Mouse (Mus musculus): ENCODE measurements at regions not wholly inside any gene's neighbourhood (a gene's known extent, or its start where the extent isn't known, plus 50 kb on each side); places are given as distances from the start of the nearest gene placed in this dataset.

- no peaks in the 10 kb centered on the region for H3K9me3 ChIP-seq (ENCODE audit: control insufficient read depth, low read length)
- no peak overlapping the region for H3K4me3 ChIP-seq (ENCODE audit: insufficient read depth in 1 of 2, low read depth in 2 of 2, low read length in 2 of 2)
- no peak overlapping the region for H3K9ac ChIP-seq (replicated peaks)
- H3K27me3 ChIP-seq (ENCODE audit: control insufficient read depth, insufficient read depth, low read length): no peaks in the 10 kb centered on the region
- no peak overlapping the region for H3K27ac ChIP-seq
- no peaks in the 10 kb centered on the region for H3K36me3 ChIP-seq (replicated peaks; ENCODE audit: control insufficient read depth, insufficient read depth, low read depth)
- ATAC-seq (ENCODE audit: insufficient read depth) (no peak), DNase-seq (ENCODE audit: low read depth in 3 of 3, low spot score in 3 of 3) (no peak)
- H3K4me1 ChIP-seq (replicated peaks; ENCODE audit: control insufficient read depth in 2 of 2, insufficient read depth in 2 of 2, low read length in 1 of 2): peaks cover 0 to 9% of the 10 kb centered on the region in 2 experiments; a peak in 2 of 4 replicates
- TF ChIP-seq EP300 (IDR thresholded peaks at IDR 0.05; ENCODE audit: low read depth): no peak
- TF ChIP-seq CTCF (IDR thresholded peaks at IDR 0.05; ENCODE audit: low read depth): no peak
- H3K4me2 ChIP-seq (ENCODE audit: low read depth): no peak overlapping the region
- WGBS (ENCODE audit: insufficient replicate concordance): 84% methylated on average over 3 of the region's 3 CpGs
These were observed 197.6 kb downstream of the Pten start for GRCm38 (mm10) chr19:32954942-32955341.

DNA sequence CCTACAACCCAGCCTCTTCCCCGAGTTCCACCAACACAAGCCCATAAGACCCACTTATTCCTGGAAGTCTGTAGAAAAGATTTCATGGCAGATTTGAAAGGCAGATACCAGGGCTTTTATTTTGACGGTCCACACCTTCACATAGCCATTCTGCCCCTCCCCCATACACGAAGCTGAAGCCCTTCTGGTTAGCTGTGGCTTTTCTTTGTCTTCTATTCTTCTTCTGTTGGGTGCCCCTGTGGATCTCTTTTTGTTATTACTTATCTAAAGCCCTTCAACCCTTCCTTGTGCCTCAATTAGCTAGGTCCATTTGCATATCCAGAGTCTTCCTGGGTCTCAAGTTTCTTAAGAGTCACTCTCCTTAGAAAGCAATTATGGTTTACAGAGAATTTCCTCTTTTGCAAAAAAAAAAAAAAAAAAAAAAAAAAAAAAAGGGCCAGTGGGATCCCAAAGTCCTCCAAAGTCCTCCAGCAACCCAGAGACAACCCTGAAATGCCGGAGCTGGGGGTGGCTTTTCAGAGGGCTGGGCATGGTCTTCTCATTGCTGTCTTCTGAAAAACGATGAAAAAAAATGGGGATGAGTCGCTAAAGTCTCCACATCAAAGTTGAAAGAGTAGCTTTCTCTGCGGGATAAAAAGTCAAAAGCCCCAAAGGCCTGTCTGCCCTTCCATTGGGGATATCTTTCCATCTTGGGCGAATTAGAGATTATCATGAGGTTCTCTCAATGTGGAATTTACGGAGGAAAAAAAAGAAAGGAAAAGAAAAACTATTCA lies 199.0 kb downstream of the Pten start:
- under 1% methylated on average over 9 of the region's 9 CpGs for WGBS (ENCODE audit: insufficient replicate concordance)
- H3K9ac ChIP-seq (replicated peaks): no peak overlapping the region
- peak overlapping the region; percentile 27 to 38 for H3K4me3 ChIP-seq (ENCODE audit: insufficient read depth in 1 of 2, low read depth in 2 of 2, low read length in 2 of 2)
- no peak for TF ChIP-seq CTCF (IDR thresholded peaks at IDR 0.05; ENCODE audit: low read depth)
- no peak for TF ChIP-seq EP300 (IDR thresholded peaks at IDR 0.05; ENCODE audit: low read depth)
- ATAC-seq (ENCODE audit: insufficient read depth) (no peak), DNase-seq (ENCODE audit: low read depth in 3 of 3, low spot score in 3 of 3) (no peak)
- H3K9me3 ChIP-seq (ENCODE audit: control insufficient read depth, low read length): no peaks in the 10 kb centered on the region
- peak overlapping the region; percentile 56 for H3K4me2 ChIP-seq (ENCODE audit: low read depth)
- H3K36me3 ChIP-seq (replicated peaks; ENCODE audit: control insufficient read depth, insufficient read depth, low read depth): no peaks in the 10 kb centered on the region
- no peaks in the 10 kb centered on the region for H3K27me3 ChIP-seq (ENCODE audit: control insufficient read depth, insufficient read depth, low read length)
- peaks cover 0 to 17% of the 10 kb centered on the region in 2 experiments; a peak in 2 of 4 replicates for H3K4me1 ChIP-seq (replicated peaks; ENCODE audit: control insufficient read depth in 2 of 2, insufficient read depth in 2 of 2, low read length in 1 of 2)
- no peak overlapping the region for H3K27ac ChIP-seq

DNA sequence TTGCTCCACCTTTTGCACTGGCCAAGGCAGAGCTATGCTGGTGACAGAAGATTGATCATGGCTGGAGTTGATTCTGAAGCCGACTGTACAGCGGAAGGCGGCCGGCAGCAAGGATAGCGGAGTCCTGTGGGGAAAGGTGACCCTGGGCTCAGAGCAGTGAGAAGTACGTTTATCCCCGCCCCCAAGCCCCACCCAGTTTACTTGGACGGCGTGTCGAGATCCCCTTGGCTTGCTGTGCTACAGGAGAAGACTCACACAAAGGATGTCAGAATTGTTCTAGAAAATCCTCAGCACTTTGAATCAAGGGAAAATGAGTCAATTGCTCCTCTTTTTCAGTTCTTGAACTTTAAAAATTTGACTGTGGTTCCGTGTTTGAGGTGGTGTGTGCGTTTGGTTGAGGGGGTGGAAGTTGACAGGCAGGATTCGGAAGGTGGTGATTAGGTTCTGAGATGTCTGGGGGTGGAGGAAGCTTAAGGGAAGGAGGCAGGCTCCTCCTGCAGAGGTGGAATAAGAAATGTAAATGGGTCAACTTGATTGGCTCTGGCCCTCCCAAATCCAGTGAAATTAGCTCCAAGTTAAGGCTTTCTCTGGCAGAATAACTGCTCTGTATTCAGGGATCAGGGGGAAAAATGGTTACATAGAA lies 199.7 kb downstream of the Pten start:
- H3K4me1 ChIP-seq (replicated peaks; ENCODE audit: control insufficient read depth in 2 of 2, insufficient read depth in 2 of 2, low read length in 1 of 2): peaks cover 0 to 21% of the 10 kb centered on the region in 2 experiments; a peak in 2 of 4 replicates
- no peak for TF ChIP-seq EP300 (IDR thresholded peaks at IDR 0.05; ENCODE audit: low read depth)
- no peak for TF ChIP-seq CTCF (IDR thresholded peaks at IDR 0.05; ENCODE audit: low read depth)
- WGBS (ENCODE audit: insufficient replicate concordance): under 1% methylated on average over 13 of the region's 13 CpGs
- no peaks in the 10 kb centered on the region for H3K9me3 ChIP-seq (ENCODE audit: control insufficient read depth, low read length)
- H3K27me3 ChIP-seq (ENCODE audit: control insufficient read depth, insufficient read depth, low read length): no peaks in the 10 kb centered on the region
- H3K9ac ChIP-seq (replicated peaks): no peak overlapping the region; the same call in 1 of the 2 replicates
- H3K36me3 ChIP-seq (replicated peaks; ENCODE audit: control insufficient read depth, insufficient read depth, low read depth): no peaks in the 10 kb centered on the region
- no peak overlapping the region for H3K27ac ChIP-seq
- H3K4me2 ChIP-seq (ENCODE audit: low read depth): peak overlapping the region; percentile 56
- no peak for DNase-seq (ENCODE audit: low read depth in 3 of 3, low spot score in 3 of 3)
- ATAC-seq (ENCODE audit: insufficient read depth): no peak
- peak overlapping the region; percentile 27 to 38 for H3K4me3 ChIP-seq (ENCODE audit: insufficient read depth in 1 of 2, low read depth in 2 of 2, low read length in 2 of 2)

DNA sequence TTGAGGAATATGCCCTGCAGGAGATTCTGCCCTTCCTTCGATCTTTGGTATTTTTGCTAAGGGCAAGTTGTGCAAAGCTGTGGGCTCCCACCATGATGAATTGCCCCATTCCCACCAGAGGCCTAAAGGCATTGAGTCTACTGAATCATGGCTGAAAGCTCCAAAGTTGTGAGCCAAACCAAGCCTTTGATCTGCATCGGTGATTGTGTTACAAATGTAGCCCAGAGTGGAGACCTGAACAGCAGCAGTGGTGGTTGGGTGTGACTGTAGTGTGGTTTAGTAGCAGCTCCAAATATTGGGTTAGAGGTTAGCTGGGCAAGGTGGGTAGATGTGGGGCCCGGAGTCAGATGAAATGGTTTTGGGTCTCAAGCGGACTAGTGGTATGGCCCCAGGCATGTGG lies 201.0 kb downstream of the Pten start:
- no peaks in the 10 kb centered on the region for H3K27me3 ChIP-seq (ENCODE audit: control insufficient read depth, insufficient read depth, low read length)
- H3K9me3 ChIP-seq (ENCODE audit: control insufficient read depth, low read length): no peaks in the 10 kb centered on the region
- WGBS (ENCODE audit: insufficient replicate concordance): 73% methylated on average over 4 of the region's 4 CpGs
- no peak overlapping the region for H3K9ac ChIP-seq (replicated peaks)
- TF ChIP-seq CTCF (IDR thresholded peaks at IDR 0.05; ENCODE audit: low read depth) (no peak), EP300 (IDR thresholded peaks at IDR 0.05; ENCODE audit: low read depth) (no peak)
- no peak for ATAC-seq (ENCODE audit: insufficient read depth)
- H3K4me1 ChIP-seq (replicated peaks; ENCODE audit: control insufficient read depth in 2 of 2, insufficient read depth in 2 of 2, low read length in 1 of 2): peaks cover 0 to 19% of the 10 kb centered on the region in 2 experiments; a peak in 2 of 4 replicates
- no peak overlapping the region for H3K4me3 ChIP-seq (ENCODE audit: insufficient read depth in 1 of 2, low read depth in 2 of 2, low read length in 2 of 2)
- H3K27ac ChIP-seq: no peak overlapping the region
- H3K36me3 ChIP-seq (replicated peaks; ENCODE audit: control insufficient read depth, insufficient read depth, low read depth): no peaks in the 10 kb centered on the region
- no peak overlapping the region for H3K4me2 ChIP-seq (ENCODE audit: low read depth)
- no peak for DNase-seq (ENCODE audit: low read depth in 3 of 3, low spot score in 3 of 3)

DNA sequence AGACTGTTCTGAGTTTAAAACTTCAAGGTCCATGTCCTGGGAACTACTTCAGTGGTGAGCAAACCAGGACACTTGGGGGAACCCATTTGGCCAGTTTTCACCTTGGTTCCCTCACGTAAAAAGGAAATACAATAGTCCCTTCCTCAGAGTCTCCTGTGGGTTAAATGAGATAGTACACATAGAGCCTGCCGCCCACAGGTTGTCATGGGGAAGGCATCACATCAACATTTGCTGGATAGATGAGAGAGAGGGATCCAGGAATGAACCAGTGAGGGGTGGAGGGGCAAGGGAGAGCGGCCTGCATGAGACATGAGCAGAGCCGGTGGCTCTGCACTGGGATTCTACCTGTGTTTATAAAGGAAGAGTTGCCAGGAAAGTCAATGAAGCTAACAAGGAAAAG lies 201.5 kb downstream of the Pten start:
- no peak for DNase-seq (ENCODE audit: low read depth in 3 of 3, low spot score in 3 of 3)
- Histone ChIP-seq H3K4me1 (replicated peaks; ENCODE audit: control insufficient read depth in 2 of 2, insufficient read depth in 2 of 2, low read length in 1 of 2) (peaks cover 0 to 19% of the 10 kb centered on the region in 2 experiments; a peak in 2 of 4 replicates), H3K9ac (replicated peaks) (no peak overlapping the region), H3K27me3 (ENCODE audit: control insufficient read depth, insufficient read depth, low read length) (no peaks in the 10 kb centered on the region), H3K4me2 (ENCODE audit: low read depth) (no peak overlapping the region), H3K36me3 (replicated peaks; ENCODE audit: control insufficient read depth, insufficient read depth, low read depth) (no peaks in the 10 kb centered on the region), H3K9me3 (ENCODE audit: control insufficient read depth, low read length) (no peaks in the 10 kb centered on the region), H3K27ac (no peak overlapping the region), H3K4me3 (ENCODE audit: insufficient read depth in 1 of 2, low read depth in 2 of 2, low read length in 2 of 2) (no peak overlapping the region)
- no peak for TF ChIP-seq EP300 (IDR thresholded peaks at IDR 0.05; ENCODE audit: low read depth)
- no peak for TF ChIP-seq CTCF (IDR thresholded peaks at IDR 0.05; ENCODE audit: low read depth)
- WGBS (ENCODE audit: insufficient replicate concordance): 73% methylated on average over 4 of the region's 4 CpGs
- no peak for ATAC-seq (ENCODE audit: insufficient read depth)

Measured in liver, embryonic 14.5 days (tissue).